Mouse (Mus musculus) kidney, postnatal 25 days (tissue): Measurements from ENCODE around the gene Blvra.

ENCODE experiments used
- DNase-seq, 2 experiments: peaks; one replicate each; pipeline ENCODE4 v3.0.0; 2021; ENCODE audit warnings: mixed read lengths in 2 of 2

Gene Blvra

DNA sequence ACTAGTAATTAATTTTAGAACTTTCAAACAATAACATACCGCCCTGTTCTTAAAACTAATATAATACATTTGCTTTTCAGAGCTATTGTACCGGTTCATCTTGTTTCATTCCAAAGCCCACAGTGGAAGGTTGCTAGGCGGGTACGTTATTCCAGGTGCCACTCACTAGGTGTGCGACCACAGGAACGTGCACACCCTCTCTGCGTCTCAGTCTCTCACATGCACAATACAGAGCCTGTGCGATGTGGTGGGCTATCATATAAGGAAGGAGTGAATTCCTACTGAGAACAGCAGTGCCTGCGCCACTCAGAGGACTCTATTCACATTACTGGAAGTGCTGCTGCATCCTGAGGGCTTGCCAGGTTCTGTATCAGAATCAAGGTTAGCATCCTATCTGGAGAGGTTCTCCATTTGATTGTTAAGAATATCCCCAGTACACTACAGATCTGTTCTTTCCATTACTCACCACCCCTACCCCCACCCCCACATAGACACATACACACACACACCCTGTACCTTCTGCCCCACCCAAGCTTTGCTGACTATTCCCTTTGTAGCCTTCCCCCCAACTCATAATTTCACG, 67.5 kb downstream of the Blvra start:
- DNase-seq = no peak

DNA sequence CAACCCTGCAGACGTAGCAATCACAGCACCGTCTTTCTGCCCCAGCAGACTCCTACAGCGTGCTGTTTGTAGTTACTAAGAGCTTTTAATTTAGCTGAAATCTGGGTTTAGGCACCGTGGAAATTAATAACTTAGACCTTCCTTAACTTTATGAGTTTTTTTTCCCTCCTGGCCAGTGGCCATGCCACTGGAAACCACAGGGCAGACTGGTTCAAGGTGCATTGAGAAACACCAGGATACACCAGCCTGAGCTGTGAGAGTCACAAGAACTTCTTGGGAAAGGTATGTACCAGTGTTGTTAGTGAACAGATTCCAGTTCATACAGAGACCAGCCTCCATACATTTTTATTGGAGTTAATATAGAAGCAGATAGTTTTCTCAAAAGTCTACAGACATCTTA, 68.0 kb downstream of the Blvra start:
- no peak for DNase-seq

DNA sequence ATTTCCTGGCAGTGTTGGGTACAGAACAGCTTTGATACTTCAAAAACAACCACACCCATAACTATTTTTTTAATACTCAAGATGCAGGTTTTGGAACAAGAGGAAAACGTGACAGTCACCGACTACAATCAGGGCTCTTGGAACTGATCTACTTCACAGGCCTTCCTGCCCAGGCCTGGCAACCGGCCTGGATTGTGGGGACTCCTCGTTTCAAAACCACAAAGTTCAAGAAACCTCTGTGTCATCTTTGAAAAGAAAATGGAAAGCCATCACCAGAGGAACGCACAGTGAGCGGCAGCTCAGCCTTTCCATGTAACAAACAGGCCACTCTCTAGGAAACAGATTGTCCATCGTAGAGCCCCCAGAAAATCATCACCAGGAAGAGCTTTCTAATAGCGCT, 68.6 kb downstream of the Blvra start:
- DNase-seq = peak in 1 of 2 experiments; percentile 49

DNA sequence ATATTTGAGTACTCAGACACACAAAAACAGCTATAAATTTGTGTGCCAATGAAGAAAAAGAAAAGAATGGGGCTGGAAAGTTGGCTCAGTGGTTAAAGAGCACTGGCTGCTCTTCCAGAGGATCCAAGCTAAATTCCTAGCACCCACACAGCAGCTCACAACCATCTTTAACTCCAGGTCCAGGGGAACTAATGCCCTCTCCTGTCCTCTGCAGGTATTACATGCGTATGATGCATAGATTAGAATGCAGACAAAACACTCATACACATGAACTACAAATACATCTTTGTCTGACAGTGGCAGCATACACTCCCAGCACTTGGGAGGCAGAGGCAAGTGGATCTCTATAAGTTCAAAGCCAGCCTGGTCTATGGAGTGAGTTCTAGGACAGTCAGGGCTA, 69.1 kb downstream of the Blvra start:
- no peak for DNase-seq

DNA sequence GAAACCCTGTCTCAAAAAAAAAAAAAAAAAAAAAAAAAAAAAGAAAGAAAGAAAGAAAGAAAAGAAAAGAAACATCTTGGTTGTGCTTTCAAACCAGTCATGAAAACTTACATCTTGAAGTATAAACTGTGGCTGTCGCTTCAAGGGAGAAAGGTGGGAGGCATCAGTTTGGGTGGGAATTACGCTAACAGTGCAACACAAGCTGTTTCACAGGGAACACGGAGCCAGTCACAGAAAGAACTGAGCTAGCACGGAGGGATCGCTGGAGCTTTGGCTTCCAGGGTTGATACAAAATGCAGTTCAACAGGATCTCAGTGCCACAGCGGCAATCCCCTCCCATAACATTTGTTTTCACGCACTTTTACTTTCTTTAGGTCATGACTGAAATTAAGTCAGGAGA, 69.5 kb downstream of the Blvra start:
- DNase-seq = no peak

DNA sequence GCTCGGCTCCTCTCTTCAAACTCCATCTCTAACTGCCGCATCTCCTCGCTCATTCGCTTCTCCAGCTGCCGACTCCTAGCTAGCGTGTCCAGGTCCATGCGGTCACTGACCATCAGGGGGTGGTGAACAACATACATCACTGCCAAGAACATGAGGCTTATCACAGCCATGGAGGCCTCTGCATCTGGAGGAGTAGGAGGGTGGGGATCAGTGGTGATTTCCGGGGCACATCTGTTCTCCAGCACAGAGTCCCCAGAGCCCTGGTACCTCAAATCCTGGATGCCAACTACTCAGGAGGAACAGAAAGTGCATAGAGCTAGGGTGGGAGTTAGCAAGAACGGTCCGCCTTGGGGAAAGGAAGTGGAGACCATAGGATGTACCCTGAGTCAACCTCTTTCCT, 71.6 kb downstream of the Blvra start:
- DNase-seq = no peak

DNA sequence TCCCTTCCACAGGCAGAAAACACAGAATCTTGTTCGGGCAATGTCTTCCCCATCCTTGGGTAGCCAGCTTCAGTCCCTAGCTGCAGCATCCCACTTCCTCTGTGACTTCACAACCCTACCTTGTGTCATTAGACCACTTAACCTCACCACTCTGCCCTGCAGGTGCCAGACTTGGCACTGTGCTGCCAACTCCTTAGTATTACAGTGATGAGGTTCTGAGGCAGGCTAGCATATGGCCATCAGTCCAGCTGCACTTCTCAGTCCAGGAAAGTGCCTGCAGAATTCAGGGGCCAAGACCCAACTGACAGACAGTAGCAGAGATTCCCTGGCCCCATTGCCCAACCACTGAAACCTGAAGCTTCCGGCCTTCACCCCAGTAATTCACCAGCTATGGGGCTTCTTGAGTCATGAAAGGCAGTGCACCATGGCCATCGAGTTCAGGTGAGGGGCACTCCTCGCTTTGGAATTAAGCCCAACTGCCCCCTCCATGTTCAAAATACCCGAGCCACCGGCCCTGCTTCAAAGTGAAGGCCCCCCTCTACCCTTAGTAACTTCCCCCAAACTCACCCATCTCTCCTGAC, 72.2 kb downstream of the Blvra start:
- no peak for DNase-seq

DNA sequence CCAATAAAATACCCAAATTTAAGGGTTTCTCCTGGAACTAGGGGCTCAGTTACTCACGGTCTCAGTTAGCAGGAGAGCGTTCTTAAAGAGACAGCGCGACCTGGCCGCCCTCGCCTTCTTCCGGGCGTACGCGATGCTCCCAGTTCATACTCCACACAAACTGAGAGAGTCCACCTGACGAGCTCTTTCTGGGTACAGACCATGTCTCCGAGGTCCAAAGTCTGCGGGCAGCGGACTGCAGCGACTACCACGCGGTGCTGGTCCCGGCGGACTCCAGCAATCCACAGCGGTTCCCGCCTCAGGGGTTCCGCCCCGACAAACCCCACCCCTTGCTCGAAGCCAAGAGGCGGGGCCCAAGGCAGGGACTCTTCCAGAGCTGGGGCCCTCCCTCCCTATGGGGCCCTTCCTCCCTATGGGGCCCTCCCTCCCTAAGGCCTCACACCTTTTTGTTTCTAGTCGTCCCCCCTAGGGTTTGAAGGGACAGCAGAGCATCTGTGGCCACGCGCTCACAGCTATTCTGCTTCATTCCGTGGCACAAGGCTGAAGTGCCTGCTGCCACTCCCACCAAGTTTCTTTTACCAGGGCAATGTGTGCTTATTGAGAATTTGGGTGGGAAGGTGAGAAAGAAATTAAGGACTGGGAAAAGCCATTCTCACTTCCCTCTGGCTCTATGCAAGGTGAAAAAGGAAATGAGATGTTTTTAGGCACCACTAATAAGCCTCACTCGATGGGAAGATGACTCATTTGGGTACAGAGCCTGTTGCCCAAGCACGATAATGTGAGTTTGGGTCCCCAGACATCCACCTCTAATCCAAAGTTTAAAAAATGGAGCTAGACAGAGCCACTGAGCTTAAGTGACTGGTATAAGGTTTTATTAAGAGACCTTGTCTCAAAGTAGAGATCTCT, 72.9 kb downstream of the Blvra start, which contains the start of gene Itpripl1:
TSS of gene Itpripl1 (minus strand) at position 285 of the 906 bp plus-strand sequence.
- DNase-seq = peak; percentile 90 to 96

DNA sequence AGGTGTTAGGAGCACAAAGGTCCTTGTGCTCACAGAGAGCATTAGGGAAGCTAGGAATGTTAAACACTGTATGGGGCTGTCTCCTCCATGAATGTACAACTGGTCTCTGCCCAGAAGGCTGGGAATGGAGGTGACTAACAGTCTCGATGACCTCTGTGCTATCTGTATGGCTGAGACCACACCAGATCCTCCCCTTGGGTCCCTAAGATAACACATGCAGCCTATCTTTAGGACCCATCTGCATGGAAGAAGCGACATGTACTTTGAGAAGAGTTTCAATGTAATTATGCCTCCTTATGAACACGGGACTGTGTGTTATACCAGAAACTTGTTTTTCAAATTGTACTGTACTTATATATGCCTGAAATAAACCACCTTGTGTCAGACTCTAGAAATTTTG, 75.2 kb downstream of the Blvra start:
- DNase-seq = no peak
